Mouse (Mus musculus) T-helper 17 cell (primary cell): ENCODE measurements around the gene AC170998.1.

Source experiments
- in situ Hi-C, 2 experiments: fragments of 300-600 bp; cut with MboI, MseI; formaldehyde crosslinking; loops; 1 replicate in 1 of 2; 2 replicates in 1 of 2; pipeline ENCODE4 v1.15.1; 2025; ENCODE audit warnings: high pct_unique_total_duplicates in 2 of 2

Gene AC170998.1

DNA sequence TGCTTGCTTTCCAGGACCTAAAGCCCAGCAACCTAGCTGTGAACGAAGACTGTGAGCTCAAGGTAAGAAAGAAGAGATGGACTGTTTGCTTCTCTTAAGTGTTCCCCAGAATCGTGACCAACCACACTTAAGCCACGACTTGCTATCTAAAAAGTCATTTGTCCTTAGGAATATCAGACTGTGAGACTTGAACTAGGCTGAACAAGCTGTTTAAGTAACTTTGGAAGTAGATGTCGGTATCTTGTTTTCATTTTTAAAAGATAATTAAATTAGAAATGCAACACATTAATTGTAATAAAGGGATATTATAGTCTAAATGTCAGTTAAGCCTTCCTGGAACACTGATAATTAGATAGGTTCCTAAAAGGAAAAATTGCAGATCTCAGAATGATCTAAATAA lies at the start of gene AC170998.1:
Gene AC170998.1 (plus strand): TSS at position 301 of the 400 bp plus-strand sequence.
- in situ Hi-C loops = no loop called here

DNA sequence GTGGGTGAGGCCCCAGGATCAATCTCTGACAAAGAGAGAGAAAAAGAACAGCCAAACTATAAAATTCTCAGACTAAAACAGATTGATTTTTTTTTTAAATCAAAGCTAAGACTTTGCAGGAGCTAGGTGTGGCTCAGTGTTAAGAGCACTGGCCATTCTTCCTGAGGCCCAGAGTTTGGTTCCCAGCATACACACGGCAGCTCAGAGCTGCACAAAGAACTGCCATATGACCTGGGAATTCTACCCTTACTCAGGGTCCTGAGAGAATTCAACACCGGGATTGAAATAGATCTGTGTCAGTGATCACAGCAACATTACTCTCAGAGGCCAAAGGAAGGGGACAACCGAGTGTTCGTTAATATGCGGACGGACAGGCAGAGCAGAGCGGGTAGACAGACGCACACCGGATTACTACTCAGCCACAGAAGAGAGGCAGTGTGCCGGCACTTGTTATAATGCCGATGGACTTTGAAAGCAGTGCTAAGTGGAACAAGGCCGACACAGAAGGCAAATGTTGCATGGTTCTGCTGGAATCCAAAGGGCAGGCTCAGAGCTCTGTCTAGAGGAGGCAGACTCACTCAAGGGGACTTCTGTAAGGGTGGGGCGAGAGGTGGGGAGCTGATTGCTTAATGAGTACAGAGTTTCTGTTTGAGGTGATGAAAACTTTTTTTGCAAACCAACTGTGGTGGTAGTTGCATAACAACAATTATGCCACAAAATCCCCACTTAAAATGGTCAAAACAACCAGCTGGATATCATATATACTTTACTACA lies 43.4 kb upstream of the AC170998.1 start:
- in situ Hi-C loops = no loop called here

DNA sequence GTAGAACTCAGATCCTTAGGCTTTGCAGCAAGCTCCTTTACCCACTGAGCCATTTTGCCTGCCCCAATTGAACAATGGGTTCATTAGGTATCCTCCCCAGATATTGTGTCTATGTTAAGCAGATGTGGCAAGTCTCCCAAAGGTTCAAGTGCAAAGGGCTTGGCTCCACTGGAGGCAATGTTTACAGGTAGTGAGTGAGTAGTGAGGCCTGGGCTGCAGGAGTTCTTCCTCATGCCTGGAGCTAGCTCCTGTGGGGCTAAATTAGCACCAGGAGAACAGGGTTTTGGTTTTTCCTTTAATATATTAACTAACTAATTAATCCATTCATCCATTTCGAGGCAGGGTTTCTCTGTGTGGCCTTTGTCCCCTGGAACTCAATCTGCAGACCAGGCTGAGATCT lies 42.3 kb upstream of the AC170998.1 start:
- in situ Hi-C loops = no loop called here

DNA sequence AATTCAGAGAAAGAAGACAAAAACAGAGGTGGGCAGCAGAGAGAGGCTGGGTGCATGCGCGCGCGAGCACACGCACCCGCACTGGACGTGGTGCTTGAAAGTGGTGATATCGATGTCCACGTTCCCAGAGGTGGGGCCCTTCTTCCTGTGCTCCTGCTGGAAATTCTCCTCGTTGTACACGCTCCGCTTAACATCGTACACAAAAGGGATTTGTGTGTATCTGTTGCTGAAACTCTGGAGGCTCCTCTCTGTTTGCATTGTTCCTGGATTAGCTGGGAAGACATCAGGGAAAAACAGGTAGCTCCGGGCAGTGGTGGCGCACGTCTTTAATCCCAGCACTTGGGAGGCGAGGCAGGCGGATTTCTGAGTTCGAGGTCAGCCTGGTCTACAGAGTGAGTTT lies 41.3 kb upstream of the AC170998.1 start:
- in situ Hi-C loops = no loop called here

DNA sequence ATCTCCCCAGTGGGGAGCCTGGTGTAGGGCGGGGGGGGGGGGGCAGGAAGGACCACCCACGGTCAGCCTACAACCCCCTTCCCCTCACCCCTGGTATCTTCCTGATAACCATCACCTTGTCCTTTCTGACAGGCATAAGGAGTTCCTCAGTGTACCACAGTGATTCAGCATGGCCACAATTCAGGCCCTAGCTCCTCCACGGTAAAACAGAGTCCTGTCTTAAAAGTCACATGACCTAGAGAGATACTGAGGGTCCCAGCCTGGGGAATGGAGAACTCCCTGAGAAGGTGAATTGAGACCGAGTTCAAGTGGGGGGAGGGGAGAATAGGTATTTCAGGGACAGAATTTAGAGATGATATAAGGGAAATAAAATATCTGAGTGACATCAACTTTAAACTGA lies 38.5 kb upstream of the AC170998.1 start:
- in situ Hi-C loops = no loop called here

DNA sequence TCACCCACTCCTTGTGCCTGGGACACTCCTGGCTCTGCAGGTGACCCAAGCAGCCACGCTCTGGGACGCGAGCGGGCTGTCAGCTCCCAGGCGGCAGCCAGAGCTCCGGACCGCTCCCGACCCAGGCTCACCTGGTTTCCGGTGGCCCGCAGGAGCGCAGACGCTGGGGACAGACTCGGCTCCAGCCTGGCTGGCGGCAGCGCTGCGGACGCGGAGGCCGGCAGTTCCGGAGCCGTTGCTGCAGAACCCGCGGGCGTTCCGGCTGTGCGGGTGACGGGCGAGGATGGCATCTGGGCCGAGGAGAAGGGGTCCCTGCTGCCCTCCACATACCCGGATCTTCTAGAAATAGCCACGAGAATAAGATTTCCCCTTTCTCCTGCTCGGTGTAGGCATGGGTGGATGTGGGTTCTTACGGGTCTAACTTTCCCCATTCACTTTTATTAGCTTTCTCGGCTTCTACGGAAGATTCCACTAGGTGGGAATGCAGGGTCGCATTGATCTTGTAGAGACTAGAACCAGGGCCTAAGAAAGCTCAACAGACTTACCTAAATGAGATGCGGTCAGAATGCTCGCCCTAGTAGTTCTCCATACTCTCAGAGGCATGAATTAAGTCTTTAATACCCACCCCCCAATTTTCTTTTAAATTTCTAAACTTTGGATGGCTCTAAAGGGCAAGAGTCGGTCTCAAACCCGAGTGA lies 36.1 kb upstream of the AC170998.1 start, which contains the start of gene Slc26a8:
Gene Slc26a8 (minus strand): TSS at position 648 of the 698 bp plus-strand sequence.
- in situ Hi-C loops = loop anchor here in 1 of 2 experiments (10.0 kb wide), 1 partner anchor 485 kb away; the partner anchor contains the start of gene Def6

DNA sequence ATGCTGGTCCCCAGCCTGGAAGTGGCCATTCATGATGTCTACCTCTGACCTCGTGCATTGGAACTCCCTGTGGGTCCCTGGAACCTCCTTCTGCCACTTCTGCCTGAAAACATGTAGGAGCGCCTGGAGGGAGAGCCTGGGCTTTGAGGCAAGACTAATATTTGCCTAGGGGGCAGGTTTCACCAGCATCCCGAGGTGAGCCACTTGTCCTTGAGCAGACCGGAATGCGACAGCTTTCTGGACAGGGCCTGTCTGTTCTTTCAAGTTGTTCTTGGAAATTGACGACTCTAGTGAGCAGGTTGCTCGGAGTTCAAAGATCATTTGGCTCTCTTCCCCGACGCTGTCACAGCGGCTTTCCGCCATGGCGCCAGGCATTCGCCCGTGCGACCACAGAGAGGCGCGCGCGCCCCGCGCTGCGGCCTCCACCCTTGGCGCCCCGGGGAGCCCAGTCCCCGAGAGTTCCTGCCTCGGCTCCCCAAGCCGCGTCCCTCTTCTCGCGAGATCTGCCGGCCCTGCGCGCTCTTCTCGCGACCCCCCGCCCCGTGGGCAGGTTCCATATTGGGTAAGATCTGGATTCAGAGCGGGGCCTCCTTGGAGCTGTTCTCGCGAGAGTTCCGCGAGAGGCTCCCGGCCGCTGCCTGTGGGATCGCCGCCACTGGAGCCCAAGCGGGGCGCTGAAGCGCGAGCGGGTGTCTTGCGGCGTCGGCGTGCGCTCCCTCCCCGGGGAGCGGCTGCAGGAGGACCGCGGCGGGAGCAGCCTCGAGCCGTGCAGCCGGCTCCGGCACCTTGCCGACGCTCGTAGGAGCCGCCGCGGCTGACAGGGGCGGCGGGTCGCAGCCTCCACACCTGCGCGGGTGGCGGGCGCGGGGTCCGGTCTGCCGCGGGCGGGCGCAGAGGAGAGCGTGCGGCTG lies 34.9 kb upstream of the AC170998.1 start, which contains the start of gene Mapk14:
Gene Mapk14 (plus strand): TSS at position 554 of the 911 bp plus-strand sequence.
- in situ Hi-C loops = loop anchor here in 1 of 2 experiments (10.0 kb wide), 1 partner anchor 486 kb away; the partner anchor contains the start of gene Def6

DNA sequence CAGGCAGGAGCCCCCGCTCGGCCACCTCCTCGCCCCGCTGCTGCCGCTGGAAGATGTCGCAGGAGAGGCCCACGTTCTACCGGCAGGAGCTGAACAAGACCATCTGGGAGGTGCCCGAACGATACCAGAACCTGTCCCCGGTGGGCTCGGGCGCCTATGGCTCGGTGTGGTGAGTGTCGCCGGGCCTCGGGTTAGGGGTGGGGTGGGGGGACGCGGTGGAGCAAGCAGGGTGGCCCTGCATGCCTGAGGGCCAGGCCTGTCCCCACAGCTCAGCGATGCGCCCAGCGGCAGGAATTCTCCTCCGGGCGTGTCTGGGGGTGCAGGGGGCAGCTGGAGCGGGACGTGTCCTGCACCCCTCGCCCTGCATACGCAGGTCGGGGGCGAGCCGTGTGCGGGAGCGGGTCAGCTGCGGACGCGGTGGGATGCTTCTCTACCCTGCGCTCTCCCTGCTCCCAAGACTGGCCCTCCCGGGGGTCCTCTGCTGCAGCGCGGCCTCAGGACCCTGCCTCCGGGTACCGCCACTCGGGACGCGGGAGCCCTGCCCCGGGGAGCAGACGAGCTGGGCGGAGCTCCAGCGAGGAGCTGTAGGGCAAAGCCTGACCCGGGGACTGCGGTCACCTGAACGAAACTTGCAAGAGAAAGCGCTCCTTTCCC lies 34.1 kb upstream of the AC170998.1 start:
- in situ Hi-C loops = loop anchor here in 1 of 2 experiments (10.0 kb wide), 1 partner anchor 487 kb away; the partner anchor contains the start of gene Def6

DNA sequence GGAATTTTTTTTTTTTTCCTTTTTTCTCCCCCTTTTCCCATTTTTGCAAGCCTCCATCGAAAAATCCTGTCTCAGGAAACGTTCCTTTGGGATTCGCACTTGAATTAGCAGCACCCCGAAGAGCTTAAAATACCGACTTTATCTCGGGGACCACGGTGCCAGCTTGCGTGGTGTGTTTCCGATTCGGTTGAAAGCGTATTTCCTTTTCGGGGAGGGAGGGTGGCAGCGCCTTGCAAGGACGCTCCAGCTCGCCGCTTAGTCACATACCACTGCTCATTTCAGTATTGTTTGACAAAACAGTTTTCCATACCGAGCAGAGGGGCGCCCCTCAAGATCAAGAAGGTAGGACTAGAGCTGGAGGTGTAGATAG lies 33.6 kb upstream of the AC170998.1 start:
- in situ Hi-C loops = loop anchor here in 1 of 2 experiments (10.0 kb wide), 1 partner anchor 488 kb away; the partner anchor contains the start of gene Def6

DNA sequence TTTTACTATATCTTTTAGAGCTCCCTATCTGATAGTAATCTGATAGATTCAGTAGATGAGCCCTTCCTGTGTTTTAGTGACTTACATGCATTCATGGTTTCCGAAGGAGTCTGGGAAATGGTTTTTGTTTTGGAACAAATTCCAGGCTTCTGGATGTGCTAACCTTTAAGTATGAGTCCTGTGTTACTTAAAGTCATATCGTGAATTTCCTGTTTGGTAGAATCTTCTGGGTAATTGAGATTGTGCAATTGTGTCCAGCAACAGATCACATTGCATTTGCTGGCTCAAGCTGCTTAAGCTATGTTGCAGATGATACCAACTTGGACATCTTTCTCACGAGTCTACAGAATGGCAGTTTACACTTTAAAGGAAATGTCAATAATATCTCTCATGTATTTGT lies 32.8 kb upstream of the AC170998.1 start:
- in situ Hi-C loops = loop anchor here in 1 of 2 experiments (10.0 kb wide), 1 partner anchor 488 kb away; the partner anchor contains the start of gene Def6

DNA sequence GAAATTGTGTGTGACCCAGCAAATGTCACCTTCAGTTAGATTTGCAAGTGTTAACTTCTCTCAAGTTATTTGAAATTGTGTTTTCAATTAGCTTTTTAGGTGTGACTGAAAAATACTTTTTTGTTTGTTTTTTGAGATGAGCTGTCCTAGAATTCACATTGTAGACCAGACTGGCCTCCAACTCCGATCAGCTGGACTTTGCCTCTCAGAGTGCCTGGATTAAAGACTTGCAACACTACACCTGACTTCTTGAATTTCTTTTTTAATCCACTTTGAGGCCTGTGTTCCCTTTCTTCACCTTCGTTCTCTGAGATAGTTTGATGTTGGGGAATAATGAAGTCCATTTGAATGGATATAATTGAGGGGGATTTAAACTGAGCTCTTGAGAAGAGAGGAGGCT lies 31.8 kb upstream of the AC170998.1 start:
- in situ Hi-C loops = loop anchor here in 1 of 2 experiments (10.0 kb wide), 1 partner anchor 489 kb away; the partner anchor contains the start of gene Def6

DNA sequence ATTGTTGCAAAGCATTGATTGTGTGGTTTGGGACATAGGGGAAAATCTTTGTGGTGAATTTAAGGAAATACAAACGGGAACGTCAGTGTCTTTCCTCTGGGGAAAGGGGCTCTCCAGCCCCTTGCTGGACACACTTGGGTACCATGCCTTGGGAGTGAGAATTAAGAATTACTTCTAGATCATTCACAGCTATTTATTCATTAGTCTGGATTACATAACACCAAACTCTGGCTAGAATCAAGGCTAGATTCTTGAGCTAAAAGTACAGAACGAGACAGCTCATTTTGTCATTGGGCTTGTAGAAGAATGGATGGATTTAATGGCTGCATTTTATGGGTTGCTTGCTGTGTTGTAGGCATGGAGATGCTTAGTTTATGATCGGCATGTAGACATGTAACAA lies 31.1 kb upstream of the AC170998.1 start:
- in situ Hi-C loops = loop anchor here in 1 of 2 experiments (10.0 kb wide), 1 partner anchor 490 kb away; the partner anchor contains the start of gene Def6

DNA sequence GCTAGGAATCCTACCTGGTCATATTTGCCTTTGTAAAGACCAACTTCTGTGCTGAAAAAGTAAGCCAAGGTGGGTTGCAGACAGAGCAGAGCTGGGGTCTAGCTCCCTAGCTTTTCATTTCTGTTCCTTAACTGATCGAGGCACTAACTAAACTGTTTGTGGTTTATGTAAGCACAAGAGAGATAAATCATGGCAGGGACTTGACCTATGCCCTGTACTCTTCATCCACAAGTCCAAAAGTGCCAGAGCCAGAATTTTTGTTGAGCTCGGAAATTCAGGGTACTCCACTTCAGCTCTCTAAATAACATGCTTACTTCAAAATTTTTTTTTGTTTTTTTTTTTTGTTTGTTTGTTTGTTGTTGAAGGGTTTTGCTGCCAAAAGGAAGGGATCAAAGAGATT lies 29.2 kb upstream of the AC170998.1 start:
- in situ Hi-C loops = loop anchor here in 1 of 2 experiments (10.0 kb wide), 1 partner anchor 492 kb away; the partner anchor contains the start of gene Def6

DNA sequence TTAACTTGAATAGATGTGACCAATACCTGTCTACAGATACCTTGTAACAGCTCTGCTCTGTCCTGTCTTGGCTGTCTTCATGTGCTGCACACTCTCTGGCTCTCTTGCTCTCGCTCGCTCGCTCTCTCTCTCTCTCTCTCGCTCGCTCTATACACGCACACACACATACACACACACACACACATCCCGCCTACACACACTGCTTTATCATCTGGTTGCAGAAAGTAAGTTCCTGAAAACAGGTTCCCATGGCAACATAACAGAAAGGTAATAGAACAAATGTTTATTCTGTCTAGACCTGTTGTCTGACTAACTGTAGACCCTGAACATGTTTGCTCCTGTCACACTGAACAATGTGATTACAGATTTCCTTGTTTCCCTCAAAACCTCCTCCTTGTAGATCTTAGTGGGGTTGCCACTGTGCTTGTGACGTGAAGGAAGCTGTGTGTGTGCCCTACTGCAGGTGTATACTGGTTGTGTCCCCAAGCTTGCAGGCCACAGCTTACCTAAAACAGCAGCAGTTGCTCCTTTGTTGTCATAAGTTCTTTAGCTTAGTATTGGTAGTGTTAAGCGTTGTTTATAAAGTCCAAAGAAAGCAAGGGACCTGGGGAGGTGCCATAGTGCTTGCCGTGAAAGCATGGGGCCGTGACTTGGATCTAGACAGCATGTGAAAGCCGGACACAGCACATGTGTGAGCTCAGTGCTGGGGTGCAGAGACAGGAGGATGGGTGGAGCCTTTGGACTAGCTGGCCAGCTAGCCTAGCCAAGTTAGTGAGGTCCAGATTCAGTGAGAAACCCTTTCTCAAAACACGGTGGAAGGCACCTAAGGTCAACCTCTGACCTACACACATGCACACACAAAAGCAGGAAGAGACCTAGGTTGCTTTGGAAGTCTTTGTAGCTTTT lies 28.3 kb upstream of the AC170998.1 start:
- in situ Hi-C loops = loop anchor here in 1 of 2 experiments (10.0 kb wide), 1 partner anchor 493 kb away; the partner anchor contains the start of gene Def6

DNA sequence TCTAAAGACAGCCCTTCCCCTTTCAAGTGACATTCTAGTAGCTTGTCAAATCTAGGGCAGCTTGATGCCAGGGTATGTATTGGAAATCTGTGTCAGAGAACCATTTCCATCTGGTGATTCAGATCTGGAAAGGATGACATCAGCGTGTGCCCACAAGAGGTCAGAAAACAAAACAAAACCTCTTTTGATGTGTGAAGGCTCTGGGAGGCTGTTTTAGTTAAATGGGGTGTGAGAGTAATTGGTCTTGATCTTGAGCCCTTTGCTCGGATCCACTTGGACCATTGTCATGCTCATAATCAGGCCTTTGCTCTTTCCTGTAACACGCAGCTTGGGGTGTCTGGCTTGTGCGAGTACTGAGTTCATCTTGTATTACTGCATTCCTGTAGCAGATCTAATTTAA lies 27.6 kb upstream of the AC170998.1 start:
- in situ Hi-C loops = loop anchor here in 1 of 2 experiments (10.0 kb wide), 1 partner anchor 493 kb away; the partner anchor contains the start of gene Def6

DNA sequence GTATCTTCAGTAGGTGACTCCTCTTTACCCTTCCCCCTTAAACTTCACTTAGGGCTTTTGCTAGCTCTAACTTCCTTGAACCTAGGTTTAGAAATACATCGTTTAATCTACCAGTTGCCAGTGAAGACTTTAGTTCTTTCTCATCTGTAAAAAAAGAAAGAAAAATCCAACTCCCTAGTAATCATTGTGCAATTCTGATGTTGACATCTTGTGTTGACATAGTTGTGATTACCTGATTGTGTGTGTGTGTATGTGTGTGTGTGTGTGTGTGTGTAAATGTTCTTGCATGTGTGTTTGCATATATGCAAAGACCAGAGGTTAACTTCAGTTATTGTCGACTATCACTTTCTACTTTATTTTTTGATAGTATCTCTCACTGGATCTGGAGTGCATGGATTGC lies 27.2 kb upstream of the AC170998.1 start:
- in situ Hi-C loops = loop anchor here in 1 of 2 experiments (10.0 kb wide), 1 partner anchor 494 kb away; the partner anchor contains the start of gene Def6

DNA sequence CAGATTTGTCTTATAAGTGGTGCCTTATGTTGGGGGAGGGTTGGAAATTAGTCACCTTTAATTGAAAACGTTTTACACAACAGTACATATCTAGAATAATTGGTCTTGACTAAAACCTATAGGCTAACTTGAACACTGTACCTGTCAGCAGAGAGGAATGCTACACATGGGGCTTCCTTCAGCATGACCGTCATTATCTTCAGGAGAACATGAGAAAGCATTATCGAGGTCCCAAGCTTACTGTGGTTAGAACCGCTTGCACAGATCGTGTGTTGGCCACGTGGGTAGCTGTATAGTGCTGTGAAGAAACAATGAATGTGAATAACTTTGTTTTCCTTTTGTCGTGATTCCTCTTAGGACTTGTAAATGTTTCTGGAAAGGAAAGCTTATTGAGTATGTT lies 26.1 kb upstream of the AC170998.1 start:
- in situ Hi-C loops = loop anchor here in 1 of 2 experiments (10.0 kb wide), 1 partner anchor 495 kb away; the partner anchor contains the start of gene Def6

DNA sequence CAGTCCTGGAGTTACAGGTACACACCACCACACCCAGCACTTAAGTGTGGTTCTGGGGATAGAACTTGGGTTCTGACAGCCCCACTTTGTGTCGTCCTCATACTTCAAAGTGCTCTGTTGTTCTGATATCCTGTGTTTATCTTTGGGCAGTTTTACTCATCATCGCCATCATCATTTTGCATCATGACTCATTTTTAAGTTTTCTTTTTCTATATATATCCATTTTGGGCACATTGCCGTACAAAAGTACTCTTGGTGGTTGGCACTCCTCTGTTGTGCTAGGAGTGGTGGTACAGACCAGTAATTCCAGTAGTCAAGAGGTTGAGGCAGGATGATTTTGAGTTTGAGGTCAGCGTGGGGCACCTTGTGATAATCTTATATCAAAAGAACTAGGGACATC lies 24.7 kb upstream of the AC170998.1 start:
- in situ Hi-C loops = no loop called here

DNA sequence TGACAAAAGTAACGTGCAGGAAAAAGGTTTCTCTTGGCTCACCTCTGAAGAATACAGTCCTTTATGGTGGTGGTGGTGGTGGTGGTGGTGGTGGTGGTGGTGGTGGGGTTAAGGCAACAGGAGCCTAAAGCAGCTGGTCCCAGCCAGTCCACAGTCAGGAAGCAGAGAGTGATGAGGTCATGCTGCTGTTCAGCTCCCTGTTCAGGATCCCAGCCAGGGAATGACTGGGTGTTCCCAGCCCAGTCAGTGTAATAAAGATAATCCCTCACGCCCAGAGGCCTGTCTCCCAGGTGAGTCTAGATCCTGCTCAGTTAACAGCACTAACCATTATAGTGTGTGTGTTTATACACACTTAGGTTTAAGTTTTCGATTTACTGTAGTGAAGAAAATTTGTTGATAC lies 24.1 kb upstream of the AC170998.1 start:
- in situ Hi-C loops = no loop called here
